Mouse (Mus musculus) liver, embryonic 14.5 days (tissue): ENCODE data around the gene Lmtk2. TPM values are rescaled to one million over a fixed set of nuclear protein-coding genes. Genes with fewer than 3 reads are reported as not detected.

ENCODE experiments used
- ATAC-seq: fragments of 200-750 bp; cut with Nextera tagmentation; 2 replicates; pipeline ENCODE4 v1.8.0; 2017; ENCODE audit warnings: moderate number of reproducible peaks, mild to moderate bottlenecking, moderate library complexity; ENCODE audit not compliant: insufficient read depth
- DNase-seq, 3 experiments: peaks; one replicate each; pipeline ENCODE4 v3.0.0-alpha.2; 2012 to 2013; ENCODE audit warnings: low read depth in 3 of 3, low spot score in 3 of 3
- H3K27ac ChIP-seq: fragments of 300-500 bp; sonication (generic); 2 replicates; pipeline ENCODE4 v1.5.1; 2014; ENCODE audit warnings: moderate library complexity, mild to moderate bottlenecking, control low read depth, inconsistent platforms
- H3K27me3 ChIP-seq: fragments of 300-500 bp; sonication (generic); 2 replicates; pipeline ENCODE4 v1.6.1; 2014; ENCODE audit warnings: mild to moderate bottlenecking, low read length, moderate library complexity; ENCODE audit not compliant: control insufficient read depth, insufficient read depth
- H3K36me3 ChIP-seq: fragments of 300-500 bp; sonication (generic); replicated peaks from 2 replicates; pipeline ENCODE4 v1.6.1; 2014; ENCODE audit warnings: low read depth; ENCODE audit not compliant: control insufficient read depth, insufficient read depth
- H3K4me1 ChIP-seq, 2 experiments: fragments of 200-500 bp in 1 of 2; fragments of 300-500 bp in 1 of 2; sonication (generic) in 1 of 2; replicated peaks; 2 replicates each; pipeline ENCODE4 v1.6.1; 2012 to 2014; ENCODE audit warnings: antibody characterized with exemption in 1 of 2, inconsistent platforms in 1 of 2, low read length in 1 of 2; ENCODE audit not compliant: control insufficient read depth in 2 of 2, insufficient read depth in 2 of 2
- H3K4me2 ChIP-seq: fragments of 300-500 bp; sonication (generic); 2 replicates; pipeline ENCODE4 v1.6.1; 2014; ENCODE audit warnings: low read depth, mild to moderate bottlenecking, control low read depth, moderate library complexity
- H3K4me3 ChIP-seq, 2 experiments: fragments of 200-500 bp in 1 of 2; fragments of 300-500 bp in 1 of 2; sonication (generic) in 1 of 2; 2 replicates each; pipeline ENCODE4 v1.5.1; 2012 to 2014; ENCODE audit warnings: low read depth in 2 of 2, low read length in 2 of 2, mild to moderate bottlenecking in 2 of 2, control low read depth in 1 of 2, inconsistent platforms in 1 of 2, moderate library complexity in 1 of 2; ENCODE audit not compliant: insufficient read depth in 1 of 2
- H3K9ac ChIP-seq: fragments of 300-500 bp; sonication (generic); replicated peaks from 2 replicates; pipeline ENCODE4 v1.6.1; 2014; ENCODE audit warnings: mild to moderate bottlenecking, control low read depth, moderate library complexity
- H3K9me3 ChIP-seq: fragments of 300-500 bp; sonication (generic); 2 replicates; pipeline ENCODE4 v1.6.1; 2016; ENCODE audit warnings: low read length, mixed read lengths; ENCODE audit not compliant: control insufficient read depth
- CTCF ChIP-seq: IDR thresholded peaks from 2 replicates; pipeline ENCODE4 v1.5.1; 2016; ENCODE audit warnings: antibody characterized with exemption, low read depth, control low read depth
- EP300 ChIP-seq: IDR thresholded peaks from 2 replicates; pipeline ENCODE4 v1.6.1; 2016; ENCODE audit warnings: antibody characterized with exemption, low read depth
- WGBS: fragments of 180-500 bp; shearing (Covaris S2); extraction: QIAGEN DNeasy Blood & Tissue Kit; methylation state at CpG from one replicate; pipeline ENCODE4 v1.1.7; 2014; ENCODE audit not compliant: insufficient replicate concordance; 5-methylcytosine and 5-hydroxymethylcytosine counted together
- polyA plus RNA-seq, 2 experiments: library from polyadenylated mRNA; depleted of rRNA in 1 of 2; stranded (reverse) in 1 of 2; unstranded in 1 of 2; fragments of >200 nt; fragmentation: Nextera tagmentation in 1 of 2; extraction: Ambion mirVana in 1 of 2; gene quantifications; 2 replicates each; pipeline versions ENCODE4 v1.2.1 to v1.2.3; 2012 to 2014

The Lmtk2 gene
- polyA plus RNA-seq, 2 experiments, result 1.5 to 2.9 TPM

DNA sequence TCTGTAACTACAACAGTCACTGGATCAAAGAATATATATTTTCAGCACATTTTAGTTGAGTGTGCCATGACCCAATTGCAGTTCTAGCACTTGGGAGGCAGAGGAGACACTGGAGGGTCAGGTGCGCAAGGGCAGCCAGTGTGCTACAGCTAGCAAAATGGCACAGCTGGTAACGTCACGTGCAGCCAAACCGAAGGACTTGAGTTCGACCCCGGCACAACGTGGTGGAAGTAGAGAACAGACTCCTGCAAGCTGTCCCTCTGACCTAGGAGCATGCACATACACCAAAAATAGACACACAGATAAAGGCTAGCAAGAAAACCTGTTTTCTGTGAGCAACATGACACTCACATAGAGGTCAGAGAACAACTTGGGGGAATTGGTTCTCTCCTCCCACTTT lies 89.1 kb downstream of the Lmtk2 start:
- no peak overlapping the region for H3K4me3 ChIP-seq
- H3K4me2 ChIP-seq, result no peak overlapping the region
- no peak overlapping the region for H3K9ac ChIP-seq
- no peak overlapping the region for H3K27ac ChIP-seq
- no peaks in the 10 kb centered on the region for H3K27me3 ChIP-seq
- no peak for DNase-seq
- WGBS, result 56% methylated on average over 7 of the region's 7 CpGs
- TF ChIP-seq CTCF (no peak), EP300 (no peak)
- peaks cover 7 to 11% of the 10 kb centered on the region in 2 experiments for H3K4me1 ChIP-seq
- no peaks in the 10 kb centered on the region for H3K36me3 ChIP-seq
- no peak for ATAC-seq
- no peaks in the 10 kb centered on the region for H3K9me3 ChIP-seq

DNA sequence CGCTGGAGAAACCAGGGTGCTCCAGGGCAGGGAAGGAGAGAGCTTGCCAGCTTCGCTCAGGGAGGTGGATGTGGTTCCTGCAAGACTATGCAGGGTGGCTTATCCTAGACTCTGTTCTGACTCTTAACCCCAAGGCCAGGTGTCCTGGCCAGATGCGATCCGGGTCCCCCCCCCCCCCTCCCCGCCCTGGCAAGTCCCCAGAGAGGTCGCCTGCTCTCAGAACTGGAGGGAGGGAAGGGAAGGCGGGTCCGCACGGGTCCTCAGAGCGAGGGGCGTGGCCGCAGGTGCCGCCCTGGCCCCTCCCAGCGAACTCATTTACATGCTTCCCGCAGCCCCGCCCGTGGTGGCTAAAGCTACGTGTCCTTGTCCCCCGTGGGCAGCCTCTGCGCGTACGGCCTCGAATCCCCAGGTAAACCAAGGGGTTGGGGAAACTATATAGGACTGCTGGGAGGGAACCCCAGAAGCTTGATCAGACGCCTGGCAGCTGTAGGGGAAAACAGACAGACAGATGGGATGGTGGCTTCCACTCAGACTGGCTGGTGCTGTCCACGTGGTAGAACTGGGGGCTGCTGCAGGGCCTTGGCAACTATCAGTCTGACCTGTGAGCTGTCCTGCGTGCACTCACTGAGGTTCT lies 89.8 kb downstream of the Lmtk2 start, which contains the start of gene Bhlha15:
Bhlha15 (plus strand) TSS at position 337 of the 634 bp plus-strand sequence.
- no peaks in the 10 kb centered on the region for H3K9me3 ChIP-seq
- DNase-seq (peak; percentile 26 to 53 (median 53)), ATAC-seq (peak; percentile 76)
- peak within 1 kb of the TSS; percentile 44 to 45 for H3K4me3 ChIP-seq
- no peaks in the 10 kb centered on the region for H3K27me3 ChIP-seq
- no peak within 1 kb of the TSS for H3K27ac ChIP-seq
- TF ChIP-seq CTCF (no peak), EP300 (no peak)
- peak within 1 kb of the TSS; percentile 29; the same call in 1 of the 2 replicates for H3K9ac ChIP-seq
- peaks cover 7 to 11% of the 10 kb centered on the region in 2 experiments for H3K4me1 ChIP-seq
- H3K4me2 ChIP-seq, result peak within 1 kb of the TSS; percentile 60
- H3K36me3 ChIP-seq, result no peaks in the 10 kb centered on the region
- 3% methylated on average over 24 of the region's 26 CpGs for WGBS

DNA sequence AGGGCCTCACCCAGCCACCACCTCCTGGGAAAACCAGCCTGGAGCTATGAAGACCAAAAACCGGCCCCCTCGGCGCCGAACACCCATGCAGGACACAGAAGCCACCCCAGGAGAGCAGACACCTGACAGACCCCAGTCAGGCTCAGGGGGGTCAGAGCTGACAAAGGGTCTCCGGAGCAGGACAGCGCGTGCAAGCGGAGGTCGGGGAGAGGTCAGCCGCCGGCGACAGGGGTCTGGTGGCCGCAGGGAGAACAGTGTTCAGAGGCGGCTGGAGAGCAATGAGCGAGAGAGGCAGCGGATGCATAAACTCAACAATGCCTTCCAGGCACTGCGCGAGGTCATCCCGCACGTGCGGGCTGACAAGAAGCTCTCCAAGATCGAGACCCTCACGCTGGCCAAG lies 90.8 kb downstream of the Lmtk2 start:
- Histone ChIP-seq H3K27ac (no peak overlapping the region), H3K9me3 (no peaks in the 10 kb centered on the region), H3K4me1 (peaks cover 7 to 11% of the 10 kb centered on the region in 2 experiments), H3K4me2 (peak overlapping the region; percentile 60), H3K4me3 (no peak overlapping the region; a peak in 1 of 4 replicates), H3K27me3 (no peaks in the 10 kb centered on the region), H3K36me3 (no peaks in the 10 kb centered on the region), H3K9ac (no peak overlapping the region)
- DNase-seq (no peak), ATAC-seq (no peak)
- TF ChIP-seq EP300, result no peak
- no peak for TF ChIP-seq CTCF
- WGBS, result 66% methylated on average over 23 of the region's 23 CpGs

DNA sequence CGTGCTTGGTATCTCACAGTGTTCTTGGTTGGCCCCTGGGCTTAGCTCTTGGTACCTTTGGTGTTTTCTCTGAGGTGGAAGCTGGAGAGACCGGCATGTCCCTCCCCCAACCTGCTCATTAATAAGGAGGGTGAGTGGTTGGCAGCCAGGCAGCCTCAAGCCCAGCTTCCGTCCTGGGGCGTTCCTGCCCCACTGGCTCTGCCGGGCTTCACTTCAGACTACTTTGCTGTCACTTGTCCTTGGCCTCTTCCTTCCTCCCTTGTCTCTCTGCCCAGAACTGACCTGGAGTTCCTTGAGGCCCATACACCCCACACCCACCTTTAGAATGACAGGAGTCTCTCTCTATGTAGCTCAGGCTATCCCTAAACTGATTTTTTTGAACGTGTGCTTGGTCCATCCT lies 92.4 kb downstream of the Lmtk2 start:
- Histone ChIP-seq H3K27me3 (no peaks in the 10 kb centered on the region), H3K9ac (no peak overlapping the region), H3K4me2 (no peak overlapping the region), H3K4me3 (no peak overlapping the region), H3K27ac (no peak overlapping the region), H3K36me3 (no peaks in the 10 kb centered on the region), H3K9me3 (no peaks in the 10 kb centered on the region), H3K4me1 (peaks cover 7 to 11% of the 10 kb centered on the region in 2 experiments)
- 38% methylated on average over 6 of the region's 6 CpGs for WGBS
- no peak for TF ChIP-seq EP300
- TF ChIP-seq CTCF, result no peak
- DNase-seq (no peak), ATAC-seq (no peak)

DNA sequence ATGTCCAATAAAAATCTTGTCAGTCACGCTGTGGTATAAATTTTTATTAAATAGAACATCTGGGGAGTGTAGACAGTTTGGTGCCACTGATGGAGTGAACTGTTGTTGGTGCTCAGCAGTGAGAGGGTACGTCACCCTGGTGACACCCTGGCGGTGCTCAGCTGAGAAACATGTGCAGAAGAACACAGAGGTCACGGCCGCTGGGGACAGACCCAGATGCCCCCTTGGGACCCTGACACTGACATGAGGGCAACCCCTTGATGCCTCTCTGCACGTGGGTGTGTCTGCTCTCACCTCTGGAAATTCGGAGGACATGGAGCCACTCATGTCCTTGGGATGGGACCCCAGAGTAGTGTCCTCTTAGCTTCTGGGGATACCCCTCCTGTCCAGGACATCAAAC lies 94.2 kb downstream of the Lmtk2 start:
- WGBS, result 65% methylated on average over 7 of the region's 7 CpGs
- TF ChIP-seq CTCF (no peak), EP300 (no peak)

More for the DNA sequence above, 94.2 kb downstream of the Lmtk2 start:
- Histone ChIP-seq H3K4me1 (peaks cover 7 to 9% of the 10 kb centered on the region in 2 experiments), H3K4me3 (no peak overlapping the region), H3K9ac (no peak overlapping the region), H3K4me2 (no peak overlapping the region), H3K9me3 (no peaks in the 10 kb centered on the region), H3K36me3 (no peaks in the 10 kb centered on the region), H3K27ac (no peak overlapping the region), H3K27me3 (no peaks in the 10 kb centered on the region)
- ATAC-seq (no peak), DNase-seq (no peak)
